Mouse (Mus musculus): ENCODE results near the gene Dmpk.

The Dmpk gene

GRCm38 (mm10) chr7:19096421-19096976, 12.8 kb downstream of the Dmpk start:
- in situ Hi-C loops (cut with MboI), result no loop called here

GRCm38 (mm10) chr7:19097217-19097616, 13.6 kb downstream of the Dmpk start:
- in situ Hi-C loops (cut with MboI), result no loop called here

GRCm38 (mm10) chr7:19097863-19098262, 14.2 kb downstream of the Dmpk start:
- in situ Hi-C loops (cut with MboI), result no loop called here

- in situ Hi-C loops (cut with MboI), result no loop called here
Measured at GRCm38 (mm10) chr7:19098811-19099210, 15.2 kb downstream of the Dmpk start.

- in situ Hi-C loops (cut with MboI), result no loop called here
Measured at GRCm38 (mm10) chr7:19100290-19100689, 16.6 kb downstream of the Dmpk start.

GRCm38 (mm10) chr7:19103741-19104140, 20.1 kb downstream of the Dmpk start:
- in situ Hi-C loops (cut with MboI), result no loop called here

- in situ Hi-C loops (cut with MboI), result no loop called here
Measured at GRCm38 (mm10) chr7:19104486-19104885, 20.8 kb downstream of the Dmpk start.

- in situ Hi-C loops (cut with MboI), result no loop called here
Measured at GRCm38 (mm10) chr7:19107436-19107835, 23.8 kb downstream of the Dmpk start.

- in situ Hi-C loops (cut with MboI), result no loop called here
Measured at GRCm38 (mm10) chr7:19109565-19109964, 25.9 kb downstream of the Dmpk start.

GRCm38 (mm10) chr7:19118028-19118771, 34.6 kb downstream of the Dmpk start, which contains the start of gene Gm4969:
Gm4969 (minus strand) TSS chr7:19118368.
- in situ Hi-C loops (cut with MboI), result no loop called here

GRCm38 (mm10) chr7:19119083-19119482, 35.4 kb downstream of the Dmpk start:
- in situ Hi-C loops (cut with MboI), result no loop called here

GRCm38 (mm10) chr7:19119631-19120429, 36.2 kb downstream of the Dmpk start, which contains the start of gene Fbxo46:
Fbxo46 (plus strand) TSS chr7:19119859.
- in situ Hi-C loops (cut with MboI), result no loop called here

- in situ Hi-C loops (cut with MboI), result no loop called here
Measured at GRCm38 (mm10) chr7:19121686-19122085, 38.0 kb downstream of the Dmpk start.

- in situ Hi-C loops (cut with MboI), result no loop called here
Measured at GRCm38 (mm10) chr7:19124713-19125112, 41.1 kb downstream of the Dmpk start.

- in situ Hi-C loops (cut with MboI), result no loop called here
Measured at GRCm38 (mm10) chr7:19127744-19128143, 44.1 kb downstream of the Dmpk start.

GRCm38 (mm10) chr7:19129396-19129795, 45.7 kb downstream of the Dmpk start:
- in situ Hi-C loops (cut with MboI), result no loop called here

GRCm38 (mm10) chr7:19130657-19131056, 47.0 kb downstream of the Dmpk start:
- in situ Hi-C loops (cut with MboI), result no loop called here

GRCm38 (mm10) chr7:19131324-19131848, 47.7 kb downstream of the Dmpk start:
- in situ Hi-C loops (cut with MboI), result no loop called here

GRCm38 (mm10) chr7:19136168-19136567, 52.5 kb downstream of the Dmpk start:
- in situ Hi-C loops (cut with MboI), result no loop called here

- in situ Hi-C loops (cut with MboI), result no loop called here
Measured at GRCm38 (mm10) chr7:19136673-19137334, 53.2 kb downstream of the Dmpk start.

GRCm38 (mm10) chr7:19137380-19137779, 53.7 kb downstream of the Dmpk start:
- in situ Hi-C loops (cut with MboI), result no loop called here
